Mouse (Mus musculus) left cerebral cortex, postnatal 10 days (tissue): ENCODE measurements around the gene Rsf1. TPM values are rescaled to one million over a fixed set of nuclear protein-coding genes. Genes with fewer than 3 reads are reported as not detected.

Source experiments
- DNase-seq, 2 experiments: peaks; one replicate each; pipeline ENCODE4 v3.0.0; 2021 to 2022; ENCODE audit warnings: low spot score in 2 of 2, mixed read lengths in 1 of 2; ENCODE audit errors: extremely low spot score in 1 of 2
- intact Hi-C: fragments of 180-260 bp; cut with DNase I; formaldehyde crosslinking; loops from one replicate; pipeline ENCODE4 v1.15.1; 2025
- total RNA-seq, 2 experiments: library from RNA; stranded (reverse); gene quantifications; 2 replicates each; pipeline ENCODE4 v1.2.3; 2021

Rsf1 gene
- total RNA-seq, 2 experiments from 2014 or later = 36.6 to 38.0 TPM

- intact Hi-C loops = no loop called here
- no peak for DNase-seq
Observed at GRCm38 (mm10) chr7:97622676-97623075, 43.0 kb downstream of the Rsf1 start.

DNA sequence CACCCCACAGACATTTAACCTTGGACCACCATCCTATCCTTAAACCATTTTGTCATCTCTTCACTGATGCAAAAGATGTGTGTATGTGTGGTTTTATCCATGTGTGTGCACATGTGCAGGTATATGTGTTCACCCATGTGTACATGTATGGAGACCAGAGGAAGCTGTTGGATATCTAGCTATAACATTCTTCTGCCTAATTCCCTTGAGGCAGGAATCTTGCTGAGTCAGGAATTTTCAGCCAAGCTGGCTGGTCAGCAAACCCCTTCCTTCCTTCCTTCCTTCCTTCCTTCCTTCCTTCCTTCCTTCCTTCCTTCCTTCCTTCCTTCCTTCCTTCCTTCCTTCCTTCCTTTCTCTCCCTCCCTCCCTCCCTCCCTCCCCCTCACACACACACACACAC lies 43.7 kb downstream of the Rsf1 start:
- DNase-seq = no peak
- intact Hi-C loops = no loop called here

- intact Hi-C loops = no loop called here
Observed at GRCm38 (mm10) chr7:97629351-97629750, 49.7 kb downstream of the Rsf1 start.

GRCm38 (mm10) chr7:97631290-97631689 lies 51.6 kb downstream of the Rsf1 start:
- intact Hi-C loops = no loop called here
- DNase-seq = no peak

More at GRCm38 (mm10) chr7:97629351-97629750, 49.7 kb downstream of the Rsf1 start:
- DNase-seq = no peak

DNA sequence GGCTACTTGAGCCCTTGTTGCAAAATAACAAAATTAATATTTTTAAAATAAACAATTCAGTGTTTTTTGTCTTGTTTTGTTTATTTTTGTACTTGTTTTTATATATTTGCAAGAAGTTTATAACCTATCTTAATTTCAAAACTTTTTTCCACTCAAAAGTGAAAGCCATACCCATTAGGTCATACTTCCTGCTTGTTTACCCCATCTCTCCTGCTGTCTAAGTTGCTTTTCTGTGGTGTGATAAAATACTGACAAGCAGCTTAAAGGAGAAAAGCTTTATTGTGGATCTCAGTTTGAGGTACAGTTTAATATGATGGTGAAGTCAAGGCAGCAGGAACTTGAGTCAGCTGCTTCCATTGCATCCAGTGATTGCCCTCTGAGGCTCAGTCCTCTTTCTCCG lies 53.2 kb downstream of the Rsf1 start:
- intact Hi-C loops = no loop called here
- no peak for DNase-seq

DNA sequence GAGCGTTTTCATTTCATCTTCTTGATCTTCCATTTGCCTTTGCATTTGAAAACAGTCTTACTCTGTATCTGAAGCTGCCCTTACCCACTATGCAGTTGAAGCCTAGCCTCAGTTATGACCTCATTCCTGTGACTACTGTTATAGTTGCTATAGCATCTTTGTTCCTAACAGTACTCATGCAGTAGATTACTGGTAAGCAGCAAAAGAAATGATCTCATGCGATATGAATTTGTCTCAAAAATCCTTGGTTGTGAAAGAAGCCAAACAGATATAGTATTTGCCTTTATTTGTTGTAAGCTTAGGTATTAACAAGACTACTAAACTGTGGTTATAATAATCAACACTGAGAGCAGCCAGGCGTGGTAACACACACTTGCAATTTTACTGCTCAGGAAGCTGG lies 65.4 kb downstream of the Rsf1 start:
- intact Hi-C loops = no loop called here
- no peak for DNase-seq

- no peak for DNase-seq
- intact Hi-C loops = no loop called here
Observed at GRCm38 (mm10) chr7:97647656-97648055, 68.0 kb downstream of the Rsf1 start.

DNA sequence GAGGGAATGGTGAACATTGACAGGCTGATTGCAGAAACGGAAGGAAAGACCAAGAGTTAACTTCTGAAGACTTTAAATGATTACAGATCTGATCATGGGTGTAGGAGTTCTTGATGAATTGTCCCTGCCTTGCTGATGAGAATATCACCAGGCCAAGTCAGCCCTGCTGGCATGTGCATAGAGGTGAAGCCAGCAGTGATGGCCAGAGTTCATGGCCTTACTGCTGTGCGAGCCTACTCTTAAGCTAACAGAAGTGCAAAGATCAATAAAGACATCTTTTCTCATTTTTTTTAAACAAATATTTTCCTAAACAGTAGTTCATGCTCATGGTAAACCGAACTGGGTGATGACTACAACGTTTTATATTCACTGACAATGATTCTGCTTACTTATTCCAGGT lies 71.0 kb downstream of the Rsf1 start:
- DNase-seq = no peak
- intact Hi-C loops = no loop called here

- intact Hi-C loops = loop anchor here (5.0 kb wide), 1 partner anchor 79 kb away; the partner anchor contains the start of genes Aamdc and Rsf1
- no peak for DNase-seq
Observed at GRCm38 (mm10) chr7:97656144-97656543, 76.5 kb downstream of the Rsf1 start.

DNA sequence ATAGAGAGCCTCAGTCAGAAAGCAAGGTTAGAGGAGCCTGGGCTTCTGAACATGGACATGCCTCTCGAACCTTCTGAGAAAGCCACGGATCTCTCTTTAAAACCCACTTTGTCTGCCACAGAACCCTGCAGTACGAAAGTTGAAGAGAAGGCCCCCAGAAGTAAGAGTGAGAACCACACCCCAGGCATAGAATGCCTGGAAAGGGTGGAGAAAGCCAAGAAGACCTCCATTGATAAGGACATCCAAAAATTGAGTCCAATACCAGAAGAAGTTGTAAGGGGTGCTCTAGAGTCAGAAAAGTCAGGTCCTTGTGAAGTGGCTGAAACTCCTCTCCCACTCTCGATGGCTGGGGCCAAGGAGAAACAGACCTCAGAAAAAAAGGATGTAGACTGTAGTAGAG lies 81.9 kb downstream of the Rsf1 start:
- no peak for DNase-seq
- intact Hi-C loops = no loop called here

DNA sequence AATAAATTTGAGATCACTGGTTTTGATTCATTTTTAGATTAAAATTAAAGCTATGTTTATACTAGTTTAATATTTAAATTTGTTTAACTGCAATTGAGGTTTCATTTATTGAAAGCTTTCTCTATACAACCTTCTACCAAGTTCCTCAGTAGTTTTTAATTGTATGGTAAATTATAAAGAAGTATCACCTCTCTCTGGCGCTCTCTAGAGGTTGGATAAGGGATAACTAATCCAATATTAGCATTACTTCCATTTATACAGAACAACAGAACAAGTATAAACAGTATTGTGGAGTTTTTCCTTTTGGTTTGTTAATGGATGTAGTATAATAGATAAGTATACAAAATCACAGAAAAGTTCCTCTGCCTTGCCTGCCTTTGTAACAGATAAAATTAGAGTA lies 99.5 kb downstream of the Rsf1 start:
- intact Hi-C loops = loop anchor here (5.0 to 10.0 kb wide), 2 partner anchors 97 to 254 kb away; no protein-coding TSS in a partner anchor

DNA sequence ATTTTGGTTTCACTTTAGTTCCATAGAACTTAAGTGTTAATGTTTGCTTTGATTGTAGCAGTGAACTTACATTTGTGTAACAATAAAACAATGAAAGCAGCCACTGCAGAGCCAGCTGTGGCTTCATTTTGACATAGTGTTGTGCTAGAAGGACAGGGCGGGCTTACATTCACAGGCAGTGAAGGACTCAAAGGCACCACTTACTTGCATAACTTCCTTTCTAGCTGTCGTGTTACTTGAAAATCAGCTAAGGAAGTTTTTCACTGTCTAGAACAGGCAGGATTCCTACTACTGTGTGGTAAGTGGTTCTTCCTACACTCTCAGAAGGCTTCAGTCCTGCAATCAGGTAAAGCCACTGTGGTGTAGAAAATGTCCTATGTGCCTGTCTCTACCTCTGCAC lies 108.1 kb downstream of the Rsf1 start:
- no peak for DNase-seq
- intact Hi-C loops = no loop called here

More for the DNA sequence above, 99.5 kb downstream of the Rsf1 start:
- no peak for DNase-seq

- intact Hi-C loops = loop anchor here (10.0 kb wide), 1 partner anchor 211 kb away; the partner anchor contains the start of gene Ints4
Observed at GRCm38 (mm10) chr7:97695441-97695840, 115.8 kb downstream of the Rsf1 start.

DNA sequence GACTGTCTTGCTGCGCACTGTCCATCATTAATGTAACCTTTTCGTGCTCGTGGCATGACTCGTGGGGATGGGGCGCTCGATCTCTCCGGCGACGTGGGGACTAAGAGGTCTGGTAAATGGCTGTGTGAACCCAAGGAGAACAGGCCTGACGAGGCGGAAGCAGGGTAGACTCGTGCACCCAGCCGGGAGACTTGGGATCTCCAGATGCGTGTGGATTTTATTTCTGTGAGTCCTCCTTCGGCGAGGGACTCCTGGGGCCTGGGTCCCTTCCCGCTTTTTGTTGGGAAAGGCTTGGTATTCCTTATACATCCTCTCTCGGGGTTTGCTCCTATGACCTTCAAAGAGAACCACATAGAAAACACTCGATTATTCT lies 116.4 kb downstream of the Rsf1 start:
- intact Hi-C loops = loop anchor here (10.0 kb wide), 1 partner anchor 211 kb away; the partner anchor contains the start of gene Ints4
- peak in 1 of 2 experiments; percentile 54 for DNase-seq

More at GRCm38 (mm10) chr7:97695441-97695840, 115.8 kb downstream of the Rsf1 start:
- DNase-seq = no peak

DNA sequence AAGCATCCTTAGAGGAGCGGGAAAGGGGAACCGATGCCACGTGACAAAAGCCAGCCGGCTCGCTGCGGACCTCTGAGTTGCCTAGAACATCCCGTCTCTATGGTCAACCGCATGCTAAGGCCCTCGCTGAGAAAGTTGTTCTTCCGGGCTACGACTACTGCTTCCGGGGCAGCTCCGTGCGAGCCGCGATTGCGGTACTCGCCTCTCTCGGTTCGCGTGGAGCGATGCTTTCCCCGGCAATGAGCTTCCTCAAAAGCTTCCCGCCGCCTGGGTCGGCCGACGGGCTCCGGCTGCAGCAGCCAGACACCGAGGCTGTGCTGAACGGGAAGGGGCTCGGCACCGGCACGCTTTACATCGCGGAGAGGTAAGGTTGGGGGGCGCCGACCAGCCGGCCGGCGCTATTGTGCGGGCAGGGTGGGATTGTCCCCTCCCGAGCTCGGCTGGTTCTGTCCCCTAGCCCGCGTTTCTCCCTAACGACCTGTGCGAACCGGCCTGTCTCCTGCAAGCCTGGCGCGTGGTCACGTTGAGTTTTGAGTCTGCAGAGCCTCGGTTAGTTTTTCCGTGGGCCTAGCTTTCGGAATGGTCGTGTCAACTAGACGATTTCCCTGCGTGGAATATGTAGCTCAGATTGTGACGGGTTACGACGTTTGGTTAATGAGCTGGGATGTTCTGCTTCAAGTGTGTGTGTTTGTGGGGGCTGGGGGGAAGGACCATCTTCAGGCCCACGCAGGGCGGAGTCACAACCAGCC lies 117.0 kb downstream of the Rsf1 start, which contains the start of gene Clns1a:
TSS of gene Clns1a (plus strand) at position 129 of the 749 bp plus-strand sequence.
- intact Hi-C loops = loop anchor here (10.0 kb wide), 1 partner anchor 212 kb away; the partner anchor contains the start of gene Ints4
- DNase-seq = peak; percentile 94

DNA sequence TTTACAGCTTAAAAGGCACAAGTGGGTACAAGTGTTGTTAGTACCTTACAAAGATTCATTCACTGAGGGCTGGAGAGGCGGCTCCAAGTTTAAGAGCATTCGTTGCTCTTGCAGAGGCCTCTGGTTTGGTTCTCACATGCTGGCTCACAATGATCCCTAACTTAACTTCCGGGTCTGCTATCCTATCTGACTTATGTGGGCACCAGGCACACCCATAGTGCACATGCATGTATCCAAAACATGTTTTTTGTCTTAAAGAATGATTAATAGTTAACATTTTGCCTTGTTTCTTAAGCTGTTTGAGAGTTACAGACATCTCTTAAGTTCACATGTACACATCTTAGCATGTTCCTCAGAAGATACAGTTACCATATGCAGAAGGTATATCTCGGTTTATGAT lies 120.5 kb downstream of the Rsf1 start:
- intact Hi-C loops = no loop called here
- no peak for DNase-seq

GRCm38 (mm10) chr7:97701106-97701505 lies 121.4 kb downstream of the Rsf1 start:
- intact Hi-C loops = no loop called here
- no peak for DNase-seq

DNA sequence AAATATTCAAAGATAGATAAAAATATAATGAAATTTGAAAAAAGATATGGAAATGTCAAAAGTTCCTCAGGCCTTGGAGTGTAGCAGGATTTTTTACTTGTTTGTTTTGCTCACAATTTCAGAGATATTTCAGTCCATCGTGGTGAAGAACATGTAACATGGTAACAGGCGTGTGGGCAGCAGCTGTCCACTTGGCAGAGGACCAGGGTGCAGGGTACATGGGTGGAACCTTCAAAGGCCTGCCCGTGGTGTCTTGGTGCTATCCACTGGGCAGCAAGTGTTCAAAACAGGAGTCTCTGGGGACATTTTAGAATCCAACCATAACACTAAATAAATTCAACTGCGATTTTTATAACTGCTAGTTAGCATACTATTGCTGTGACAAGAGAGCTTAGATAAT lies 127.4 kb downstream of the Rsf1 start:
- intact Hi-C loops = no loop called here
- DNase-seq = no peak

GRCm38 (mm10) chr7:97707809-97708208 lies 128.1 kb downstream of the Rsf1 start:
- no peak for DNase-seq

GRCm38 (mm10) chr7:97709204-97709603 lies 129.5 kb downstream of the Rsf1 start:
- no peak for DNase-seq
- intact Hi-C loops = no loop called here

More at GRCm38 (mm10) chr7:97707809-97708208, 128.1 kb downstream of the Rsf1 start:
- intact Hi-C loops = no loop called here
